Mouse (Mus musculus): ENCODE data around the gene Pxk. TPM values are rescaled to one million over a fixed set of nuclear protein-coding genes. Genes with fewer than 3 reads are reported as not detected.

Pxk gene
- polyA plus RNA-seq, 1 experiment, result 19.8 TPM

- TF ChIP-seq POLR2A (IDR thresholded peaks at IDR 0.05; ENCODE audit: insufficient read depth, low read length), result no peak
- no peak for TF ChIP-seq CTCF (IDR thresholded peaks at IDR 0.05; ENCODE audit: low read depth, low read length)
- no peak for TF ChIP-seq EP300 (IDR thresholded peaks at IDR 0.05; ENCODE audit: insufficient read depth, low read depth, low read length)
Observed at GRCm38 (mm10) chr14:8059938-8060337, 38.1 kb upstream of the Pxk start.

GRCm38 (mm10) chr14:8062076-8062475 lies 35.9 kb upstream of the Pxk start:
- no peak overlapping the region; the same call in 1 of the 2 replicates for H3K9ac ChIP-seq (ENCODE audit: low read depth, poor library complexity, severe bottlenecking)
- no peaks in the 10 kb centered on the region for H3K27me3 ChIP-seq (ENCODE audit: control insufficient read depth, insufficient read depth, low read length, poor library complexity, severe bottlenecking)
- H3K4me1 ChIP-seq (ENCODE audit: control insufficient read depth, insufficient read depth, low read length), result peaks cover 1% of the 10 kb centered on the region
- no peaks in the 10 kb centered on the region for H3K9me3 ChIP-seq (replicated peaks; ENCODE audit: control insufficient read depth, insufficient read depth, low read length, poor library complexity, severe bottlenecking)
- H3K4me3 ChIP-seq (ENCODE audit: low read depth, low read length), result no peak overlapping the region
- H3K36me3 ChIP-seq (ENCODE audit: control insufficient read depth, insufficient read depth, low read length, poor library complexity, severe bottlenecking), result no peaks in the 10 kb centered on the region
- TF ChIP-seq CTCF (IDR thresholded peaks at IDR 0.05; ENCODE audit: low read depth, low read length), result no peak
- TF ChIP-seq EP300 (IDR thresholded peaks at IDR 0.05; ENCODE audit: insufficient read depth, low read depth, low read length), result 0 out of 2 replicates have a peak, but pooled peaks have one; percentile 21
- no peak overlapping the region; the same call in 1 of the 2 replicates for H3K27ac ChIP-seq (ENCODE audit: insufficient read depth, low read length)

More at GRCm38 (mm10) chr14:8059938-8060337, 38.1 kb upstream of the Pxk start:
- Histone ChIP-seq H3K9me3 (replicated peaks; ENCODE audit: control insufficient read depth, insufficient read depth, low read length, poor library complexity, severe bottlenecking) (no peaks in the 10 kb centered on the region), H3K27me3 (ENCODE audit: control insufficient read depth, insufficient read depth, low read length, poor library complexity, severe bottlenecking) (no peaks in the 10 kb centered on the region), H3K4me3 (ENCODE audit: low read depth, low read length) (no peak overlapping the region), H3K36me3 (ENCODE audit: control insufficient read depth, insufficient read depth, low read length, poor library complexity, severe bottlenecking) (no peaks in the 10 kb centered on the region), H3K4me1 (ENCODE audit: control insufficient read depth, insufficient read depth, low read length) (peaks cover 7% of the 10 kb centered on the region), H3K27ac (ENCODE audit: insufficient read depth, low read length) (no peak overlapping the region), H3K9ac (ENCODE audit: low read depth, poor library complexity, severe bottlenecking) (no peak overlapping the region)

- Histone ChIP-seq H3K27ac (ENCODE audit: insufficient read depth, low read length) (no peak overlapping the region), H3K9me3 (replicated peaks; ENCODE audit: control insufficient read depth, insufficient read depth, low read length, poor library complexity, severe bottlenecking) (no peaks in the 10 kb centered on the region), H3K36me3 (ENCODE audit: control insufficient read depth, insufficient read depth, low read length, poor library complexity, severe bottlenecking) (no peaks in the 10 kb centered on the region), H3K4me3 (ENCODE audit: low read depth, low read length) (no peak overlapping the region), H3K4me1 (ENCODE audit: control insufficient read depth, insufficient read depth, low read length) (peaks cover 1% of the 10 kb centered on the region), H3K27me3 (ENCODE audit: control insufficient read depth, insufficient read depth, low read length, poor library complexity, severe bottlenecking) (no peaks in the 10 kb centered on the region), H3K9ac (ENCODE audit: low read depth, poor library complexity, severe bottlenecking) (no peak overlapping the region)
- TF ChIP-seq CTCF (IDR thresholded peaks at IDR 0.05; ENCODE audit: low read depth, low read length) (no peak), EP300 (IDR thresholded peaks at IDR 0.05; ENCODE audit: insufficient read depth, low read depth, low read length) (no peak), POLR2A (IDR thresholded peaks at IDR 0.05; ENCODE audit: insufficient read depth, low read length) (no peak)
Observed at GRCm38 (mm10) chr14:8062537-8063301, 35.3 kb upstream of the Pxk start.

- Histone ChIP-seq H3K4me1 (ENCODE audit: control insufficient read depth, insufficient read depth, low read length) (peaks cover 1% of the 10 kb centered on the region), H3K27ac (ENCODE audit: insufficient read depth, low read length) (no peak overlapping the region), H3K36me3 (ENCODE audit: control insufficient read depth, insufficient read depth, low read length, poor library complexity, severe bottlenecking) (no peaks in the 10 kb centered on the region), H3K9me3 (replicated peaks; ENCODE audit: control insufficient read depth, insufficient read depth, low read length, poor library complexity, severe bottlenecking) (no peaks in the 10 kb centered on the region), H3K4me3 (ENCODE audit: low read depth, low read length) (no peak overlapping the region), H3K9ac (ENCODE audit: low read depth, poor library complexity, severe bottlenecking) (no peak overlapping the region), H3K27me3 (ENCODE audit: control insufficient read depth, insufficient read depth, low read length, poor library complexity, severe bottlenecking) (no peaks in the 10 kb centered on the region)
- TF ChIP-seq POLR2A (IDR thresholded peaks at IDR 0.05; ENCODE audit: insufficient read depth, low read length) (no peak), EP300 (IDR thresholded peaks at IDR 0.05; ENCODE audit: insufficient read depth, low read depth, low read length) (no peak), CTCF (IDR thresholded peaks at IDR 0.05; ENCODE audit: low read depth, low read length) (no peak)
Observed at GRCm38 (mm10) chr14:8063835-8064785, 33.9 kb upstream of the Pxk start.

- no peaks in the 10 kb centered on the region for H3K27me3 ChIP-seq (ENCODE audit: control insufficient read depth, insufficient read depth, low read length, poor library complexity, severe bottlenecking)
- peaks cover 13% of the 10 kb centered on the region for H3K36me3 ChIP-seq (ENCODE audit: control insufficient read depth, insufficient read depth, low read length, poor library complexity, severe bottlenecking)
- peak within 1 kb of the TSS; percentile 64 for H3K27ac ChIP-seq (ENCODE audit: insufficient read depth, low read length)
- H3K9ac ChIP-seq (ENCODE audit: low read depth, poor library complexity, severe bottlenecking), result peak within 1 kb of the TSS; percentile 55
- no peaks in the 10 kb centered on the region for H3K4me1 ChIP-seq (ENCODE audit: control insufficient read depth, insufficient read depth, low read length)
- H3K9me3 ChIP-seq (replicated peaks; ENCODE audit: control insufficient read depth, insufficient read depth, low read length, poor library complexity, severe bottlenecking), result no peaks in the 10 kb centered on the region
- peak within 1 kb of the TSS; percentile 93 for H3K4me3 ChIP-seq (ENCODE audit: low read depth, low read length)
- peak; percentile 75 for TF ChIP-seq EP300 (IDR thresholded peaks at IDR 0.05; ENCODE audit: insufficient read depth, low read depth, low read length)
- TF ChIP-seq CTCF (IDR thresholded peaks at IDR 0.05; ENCODE audit: low read depth, low read length), result peak; percentile 98
- peak; percentile 56 for TF ChIP-seq POLR2A (IDR thresholded peaks at IDR 0.05; ENCODE audit: insufficient read depth, low read length)
Observed at GRCm38 (mm10) chr14:8080165-8080679, 17.8 kb upstream of the Pxk start, which contains the start of gene Rpp14. Gene Rpp14, plus strand, starts transcription at chr14:8080367.

Data from ES-Bruce4 (cell line).